Mouse (Mus musculus) neural tube, embryonic 12.5 days (tissue): ENCODE measurements around the gene Mrpl27. TPM values are rescaled to one million over a fixed set of nuclear protein-coding genes. Genes with fewer than 3 reads are reported as not detected.

Source experiments
- ATAC-seq: fragments of 200-750 bp; cut with Nextera tagmentation; 2 replicates; pipeline ENCODE4 v1.8.0; 2017; ENCODE audit warnings: low read depth, mild to moderate bottlenecking, moderate TSS enrichment, moderate library complexity; ENCODE audit not compliant: low FRiP score
- H3K27ac ChIP-seq: fragments of 300-500 bp; sonication (generic); 2 replicates; pipeline ENCODE4 v1.5.1; 2016
- H3K27me3 ChIP-seq: fragments of 300-500 bp; sonication (generic); replicated peaks from 2 replicates; pipeline ENCODE4 v1.6.1; 2016; ENCODE audit warnings: mild to moderate bottlenecking
- H3K36me3 ChIP-seq: fragments of 300-500 bp; sonication (generic); 2 replicates; pipeline ENCODE4 v1.6.1; 2016; ENCODE audit warnings: mild to moderate bottlenecking
- H3K4me1 ChIP-seq: fragments of 300-500 bp; sonication (generic); 2 replicates; pipeline ENCODE4 v1.6.1; 2016
- H3K4me2 ChIP-seq: fragments of 300-500 bp; sonication (generic); replicated peaks from 2 replicates; pipeline ENCODE4 v1.6.1; 2016; ENCODE audit warnings: mild to moderate bottlenecking
- H3K4me3 ChIP-seq: fragments of 300-500 bp; sonication (generic); 2 replicates; pipeline ENCODE4 v1.5.1; 2016
- H3K9ac ChIP-seq: fragments of 300-500 bp; sonication (generic); 2 replicates; pipeline ENCODE4 v1.6.1; 2016; ENCODE audit warnings: mild to moderate bottlenecking
- H3K9me3 ChIP-seq: fragments of 300-500 bp; sonication (generic); 2 replicates; pipeline ENCODE4 v1.6.1; 2016; ENCODE audit warnings: mild to moderate bottlenecking
- WGBS: fragments of 180-500 bp; shearing (Covaris S2); methylation state at CpG from one replicate; pipeline ENCODE4 v1.1.7; 2016; 5-methylcytosine and 5-hydroxymethylcytosine counted together
- polyA plus RNA-seq: library from polyadenylated mRNA; unstranded; fragments of >200 nt; fragmentation: Nextera tagmentation; extraction: Ambion mirVana; gene quantifications from 2 replicates; pipeline ENCODE4 v1.2.1, GENCODE M21; 2016

Gene Mrpl27
- polyA plus RNA-seq, 1 experiment from 2014 or later, result 134 TPM

DNA sequence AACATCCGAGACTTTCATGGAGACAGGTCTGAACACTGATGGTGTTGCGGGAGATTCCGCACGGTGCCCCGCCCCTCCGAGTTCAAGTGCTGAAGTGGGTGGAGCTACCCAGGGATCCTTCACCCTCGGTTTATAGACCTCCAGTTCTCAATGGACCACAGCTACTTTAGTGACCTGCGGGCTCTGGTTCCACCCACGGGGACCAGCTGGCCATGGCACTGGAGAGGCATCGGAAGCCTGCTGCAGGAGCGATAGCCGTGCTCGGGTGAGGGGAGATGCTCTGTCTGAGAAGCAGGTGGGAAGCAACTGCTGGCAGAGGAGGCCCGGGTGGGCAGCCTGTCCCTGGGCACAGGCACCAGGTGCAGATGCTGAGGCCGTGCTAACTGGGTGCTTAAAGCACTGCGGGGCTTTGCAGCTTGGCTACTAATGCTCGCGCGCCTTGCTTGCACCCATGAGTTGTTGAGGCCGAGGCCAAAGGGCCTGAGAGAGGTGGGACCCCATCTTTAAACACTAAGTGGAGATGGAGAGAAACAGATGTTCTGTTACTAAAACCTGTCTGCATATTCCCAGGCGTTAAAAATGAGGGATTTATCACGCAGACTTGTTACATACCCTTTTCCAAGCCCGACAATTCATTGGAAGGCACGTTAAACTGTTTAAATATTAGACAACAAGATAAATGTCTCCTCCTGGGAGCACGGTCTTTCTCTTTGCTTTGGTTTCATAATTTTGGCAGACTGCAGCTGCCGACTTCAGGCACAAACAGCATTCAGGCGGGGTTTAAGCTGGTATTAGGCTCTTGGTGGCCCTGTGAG lies 48.0 kb downstream of the Mrpl27 start:
- peak overlapping the region; percentile 30; the same call in 1 of the 2 replicates for H3K4me2 ChIP-seq
- H3K4me1 ChIP-seq, result peaks cover 5% of the 10 kb centered on the region; the same call in 1 of the 2 replicates
- ATAC-seq, result no peak
- H3K27me3 ChIP-seq, result no peaks in the 10 kb centered on the region
- H3K9ac ChIP-seq, result no peak overlapping the region
- H3K4me3 ChIP-seq, result no peak overlapping the region
- no peaks in the 10 kb centered on the region for H3K9me3 ChIP-seq
- H3K36me3 ChIP-seq, result no peaks in the 10 kb centered on the region
- WGBS, result 50% methylated on average over 27 of the region's 27 CpGs
- no peak overlapping the region for H3K27ac ChIP-seq

DNA sequence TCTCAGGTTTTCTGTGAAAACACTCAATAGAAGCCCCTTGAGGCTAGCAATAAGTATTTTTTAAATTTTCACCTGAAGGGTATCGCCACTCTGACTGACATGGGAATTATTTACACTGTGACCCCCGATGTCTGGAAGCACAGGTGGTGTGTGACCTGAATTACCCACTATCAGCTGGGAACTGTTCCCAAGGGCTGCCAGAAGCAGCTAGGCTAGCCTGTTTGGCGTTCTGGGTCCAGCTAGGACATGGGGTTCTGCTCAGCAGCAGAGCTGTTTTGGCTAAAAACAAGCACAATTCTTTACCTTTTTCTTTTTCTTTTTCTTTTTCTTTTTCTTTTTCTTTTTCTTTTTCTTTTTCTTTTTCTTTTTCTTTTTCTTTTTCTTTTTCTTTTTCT lies 48.6 kb downstream of the Mrpl27 start:
- Histone ChIP-seq H3K4me2 (no peak overlapping the region), H3K36me3 (no peaks in the 10 kb centered on the region), H3K27me3 (no peaks in the 10 kb centered on the region), H3K9ac (no peak overlapping the region), H3K9me3 (no peaks in the 10 kb centered on the region), H3K4me3 (no peak overlapping the region), H3K27ac (no peak overlapping the region), H3K4me1 (peaks cover 5% of the 10 kb centered on the region; the same call in 1 of the 2 replicates)
- WGBS, result 61% methylated on average over 3 of the region's 3 CpGs
- ATAC-seq, result no peak

GRCm38 (mm10) chr11:94704020-94704419 lies 50.5 kb downstream of the Mrpl27 start:
- H3K4me3 ChIP-seq, result no peak overlapping the region
- no peak overlapping the region for H3K9ac ChIP-seq
- peaks cover 5% of the 10 kb centered on the region; the same call in 1 of the 2 replicates for H3K4me1 ChIP-seq
- no peak overlapping the region for H3K27ac ChIP-seq
- H3K9me3 ChIP-seq, result no peaks in the 10 kb centered on the region
- no peaks in the 10 kb centered on the region for H3K36me3 ChIP-seq
- 50% methylated on average over 7 of the region's 7 CpGs for WGBS
- ATAC-seq, result no peak
- no peaks in the 10 kb centered on the region for H3K27me3 ChIP-seq
- H3K4me2 ChIP-seq, result no peak overlapping the region

- Histone ChIP-seq H3K9ac (no peak within 1 kb of the TSS), H3K4me2 (no peak within 1 kb of the TSS), H3K27me3 (no peaks in the 10 kb centered on the region), H3K4me3 (no peak within 1 kb of the TSS), H3K27ac (no peak within 1 kb of the TSS), H3K36me3 (no peaks in the 10 kb centered on the region), H3K9me3 (no peaks in the 10 kb centered on the region), H3K4me1 (peaks cover 5% of the 10 kb centered on the region; the same call in 1 of the 2 replicates)
- ATAC-seq, result no peak
- WGBS, result 76% methylated on average over 5 of the region's 5 CpGs
Observed at GRCm38 (mm10) chr11:94704472-94704871, 50.9 kb downstream of the Mrpl27 start, which contains the start of gene Gm11541. Gene Gm11541 (minus strand): TSS chr11:94704499.

Other genes with a start within 250 kb of the Mrpl27 start
- gene Cacna1g, start 179.6 kb upstream of the Mrpl27 start, polyA plus RNA-seq, result 10.3 and 12.0 TPM in 2 replicates
- 0.19 TPM in 1 of 2 replicates, not detected in the other for gene Spata20, start 167.6 kb upstream of the Mrpl27 start, polyA plus RNA-seq
- 0.43 and 0.62 TPM in 2 replicates for gene Epn3, start 153.8 kb upstream of the Mrpl27 start, polyA plus RNA-seq
- gene Mycbpap, start 132.0 kb upstream of the Mrpl27 start, polyA plus RNA-seq, result 1.8 and 2.5 TPM in 2 replicates
- 3.8 and 4.1 TPM in 2 replicates for gene Rsad1, start 104.5 kb upstream of the Mrpl27 start, polyA plus RNA-seq
- 1.3 and 1.5 TPM in 2 replicates for gene Chad, start 88.7 kb upstream of the Mrpl27 start, polyA plus RNA-seq
- gene Acsf2, start 51.9 kb upstream of the Mrpl27 start, polyA plus RNA-seq, result 2.6 and 3.7 TPM in 2 replicates
- gene Lrrc59, start 24.0 kb upstream of the Mrpl27 start, polyA plus RNA-seq, result 201 and 203 TPM in 2 replicates
- 19.8 and 23.0 TPM in 2 replicates for gene Eme1, start 197 bp downstream of the Mrpl27 start, polyA plus RNA-seq
- gene Xylt2, start 23.7 kb downstream of the Mrpl27 start, polyA plus RNA-seq, result 18.5 and 19.5 TPM in 2 replicates
- 0.15 TPM in 1 of 2 replicates, not detected in the other for gene Gm11541, start 50.7 kb downstream of the Mrpl27 start, polyA plus RNA-seq
- not detected in 2 replicates for gene Cdc34b, start 88.0 kb downstream of the Mrpl27 start, polyA plus RNA-seq
- not detected in 2 replicates for gene Tmem92, start 128.9 kb downstream of the Mrpl27 start, polyA plus RNA-seq